Mouse (Mus musculus) heart, adult 2 months (tissue): ENCODE measurements around the gene Pitpnc1.

Source experiments
- CTCF ChIP-seq: fragments of 200-600 bp; IDR thresholded peaks from 2 replicates; pipeline ENCODE4 v1.8.1; 2022; ENCODE audit warnings: antibody characterized with exemption, mild to moderate bottlenecking, moderate library complexity
- EP300 ChIP-seq: fragments of 200-500 bp; IDR thresholded peaks from 2 replicates; pipeline ENCODE4 v1.6.1; 2011; ENCODE audit warnings: low read depth, low read length, control low read depth; ENCODE audit not compliant: insufficient read depth
- POLR2A ChIP-seq: fragments of 200-500 bp; IDR thresholded peaks from 2 replicates; pipeline ENCODE4 v1.6.1; 2011; ENCODE audit warnings: mild to moderate bottlenecking, low read depth, low read length, control low read depth; ENCODE audit not compliant: insufficient read depth

DNA sequence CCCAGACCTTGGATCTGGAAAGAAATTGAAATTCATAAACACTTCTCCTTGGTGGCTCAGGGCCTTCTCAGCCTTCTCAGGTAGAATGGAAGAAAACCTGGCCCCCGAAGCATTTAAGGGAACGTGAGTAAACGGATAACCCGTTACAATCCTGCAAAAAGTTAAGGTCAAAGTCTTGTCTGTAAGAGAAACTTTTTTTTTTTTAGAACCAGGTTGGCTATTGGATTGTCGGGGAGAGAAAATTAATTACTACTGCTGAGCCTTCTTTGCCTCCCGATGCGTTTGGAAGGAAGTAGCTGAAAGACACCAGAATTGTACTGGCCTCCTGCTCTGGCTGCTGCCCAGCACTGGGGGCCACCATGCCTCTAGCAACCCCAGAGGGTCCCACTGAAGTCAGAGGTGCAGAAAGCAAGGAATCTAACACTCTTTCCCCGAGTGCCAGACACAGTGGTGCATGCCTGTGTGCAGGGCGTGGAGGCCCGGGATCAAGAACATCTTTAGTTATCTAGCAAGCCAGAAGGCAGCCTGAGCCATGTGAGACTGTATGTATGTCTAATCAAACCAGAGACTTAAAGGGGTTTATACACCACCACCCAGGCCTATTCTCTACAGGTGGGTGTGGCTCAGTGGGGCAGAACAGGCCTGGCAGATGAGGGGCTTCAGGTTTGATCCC lies 73.0 kb downstream of the Pitpnc1 start:
- TF ChIP-seq POLR2A: no peak
- no peak for TF ChIP-seq CTCF
- no peak for TF ChIP-seq EP300
